7 mouse cellular contexts compared by ENCODE assay signal in genomic region chr13:73330844-73331501, GRCm38 (mm10). TPM values are rescaled to one million over a fixed set of nuclear protein-coding genes. Genes with fewer than 3 reads are reported as not detected.
DNase-seq lines count a peak whose midpoint lies in the region; ATAC-seq lines count a peak whose summit lies in the region.

No protein-coding gene starts in this region.

- no peaks in the 10 kb centered on the region for H3K9me3 ChIP-seq in limb, embryonic 10.5 days (replicated peaks)
- H3K9me3 ChIP-seq in midbrain, embryonic 13.5 days = no peaks in the 10 kb centered on the region

- under 1% methylated on average over 42 of the region's 42 CpGs for WGBS in limb, embryonic 10.5 days
- WGBS in midbrain, embryonic 13.5 days = under 1% methylated on average over 41 of the region's 42 CpGs

- ATAC-seq in midbrain, embryonic 13.5 days = peak; percentile 92

- H3K4me1 ChIP-seq in limb, embryonic 10.5 days = peaks cover 24% of the 10 kb centered on the region
- peaks cover 34% of the 10 kb centered on the region for H3K4me1 ChIP-seq in midbrain, embryonic 13.5 days (replicated peaks)

- peak overlapping the region; percentile 82 for H3K4me2 ChIP-seq in midbrain, embryonic 13.5 days (replicated peaks)

- H3K36me3 ChIP-seq in limb, embryonic 10.5 days = peaks cover 10% of the 10 kb centered on the region
- peaks cover 5% of the 10 kb centered on the region for H3K36me3 ChIP-seq in midbrain, embryonic 13.5 days

- peak overlapping the region; percentile 85 for H3K9ac ChIP-seq in midbrain, embryonic 13.5 days (replicated peaks)

- H3K4me3 ChIP-seq in limb, embryonic 10.5 days = peak overlapping the region; percentile 82
- H3K4me3 ChIP-seq in midbrain, embryonic 13.5 days (replicated peaks) = peak overlapping the region; percentile 70

- peak; percentile 80 for DNase-seq in adrenal gland, adult 8-10 months
- peak; percentile 83 for DNase-seq in embryo, embryonic 9.5 days (ENCODE audit: extremely low spot score)
- DNase-seq in gonadal fat pad, adult 2 months (ENCODE audit: low read depth) = peak; percentile 45
- DNase-seq in kidney, adult 11 months = peak; percentile 86
- peak; percentile 86 for DNase-seq in limb, embryonic 10.5 days (ENCODE audit: low spot score)
- DNase-seq in spleen, adult 12 weeks (ENCODE audit: low spot score) = peak; percentile 82

- peaks cover 31% of the 10 kb centered on the region for H3K27me3 ChIP-seq in limb, embryonic 10.5 days (ENCODE audit: low read depth, poor library complexity, severe bottlenecking)
- no peaks in the 10 kb centered on the region for H3K27me3 ChIP-seq in midbrain, embryonic 13.5 days

- H3K27ac ChIP-seq in limb, embryonic 10.5 days = peak overlapping the region; percentile 91
- H3K27ac ChIP-seq in midbrain, embryonic 13.5 days = peak overlapping the region; percentile 84

RNA-seq across cellular contexts. Expression of gene Ndufs6, which starts 2.6 kb away (rescaled TPM):
- 100 to 1,000 TPM; 147 to 232 (median 199) TPM for total RNA-seq in adrenal gland, adult 8-10 months (2022)
- 88.6 and 109 TPM in 2 replicates for polyA plus RNA-seq in gonadal fat pad, adult 2 months (2012; rRNA removed)
- polyA plus RNA-seq in limb, embryonic 10.5 days (2016; fragmentation: Nextera tagmentation; extraction: Ambion mirVana) = 398 and 399 TPM in 2 replicates
- 362 and 373 TPM in 2 replicates for polyA plus RNA-seq in midbrain, embryonic 13.5 days (2015; fragmentation: Nextera tagmentation; extraction: Ambion mirVana)

RNA-seq across cellular contexts. Expression of gene Mrpl36, which starts 2.7 kb away (rescaled TPM):
- total RNA-seq in adrenal gland, adult 8-10 months (2022) = 10 to 100 TPM; 58.8 to 75.6 (median 65.2) TPM
- polyA plus RNA-seq in gonadal fat pad, adult 2 months (2012; rRNA removed) = 73.7 and 74.3 TPM in 2 replicates
- polyA plus RNA-seq in limb, embryonic 10.5 days (2016; fragmentation: Nextera tagmentation; extraction: Ambion mirVana) = 94.1 and 101 TPM in 2 replicates
- 96.1 and 101 TPM in 2 replicates for polyA plus RNA-seq in midbrain, embryonic 13.5 days (2015; fragmentation: Nextera tagmentation; extraction: Ambion mirVana)

Comparison
In these comparisons a context has a peak if more than half of its experiments do, and no peak if none do; other contexts are left out.
1. Peak in every context shown above with its lines: DNase-seq, ATAC-seq, H3K4me3 ChIP-seq and H3K27ac ChIP-seq.